Mouse (Mus musculus) cerebellum, adult 11-12 months (tissue): ENCODE measurements at regions not wholly inside any gene's neighbourhood (a gene's known extent, or its start where the extent isn't known, plus 50 kb on each side); places are given as distances from the start of the nearest gene placed in this dataset.
"Not testable (repeated sequence)": the region's sequence is repeated elsewhere in the genome, so short reads cannot be mapped to it uniquely, and the experiment has no call there.

ENCODE experiments used
- DNase-seq: peaks from one replicate; pipeline ENCODE4 v3.0.0; 2022

DNA sequence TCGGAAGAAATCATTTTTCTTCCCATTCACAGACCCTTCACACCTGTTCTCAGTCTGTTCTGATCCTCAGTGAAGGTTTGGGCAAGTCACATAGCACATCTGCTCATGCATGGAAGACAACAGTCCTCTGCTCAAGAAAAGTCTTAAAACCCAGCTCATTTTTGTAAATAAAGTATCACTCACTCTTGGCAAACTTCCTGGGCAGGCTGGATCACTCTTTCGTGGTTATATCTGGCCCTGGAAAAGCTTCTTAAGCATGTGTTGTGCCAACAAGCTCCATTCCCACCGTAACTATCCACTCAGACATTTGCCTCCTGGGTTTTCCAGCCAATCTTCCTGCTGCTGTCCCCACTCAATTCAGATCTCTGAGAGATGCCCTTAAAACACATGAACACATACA is 103.2 kb upstream of the Cep85l start:
- DNase-seq, result no peak

DNA sequence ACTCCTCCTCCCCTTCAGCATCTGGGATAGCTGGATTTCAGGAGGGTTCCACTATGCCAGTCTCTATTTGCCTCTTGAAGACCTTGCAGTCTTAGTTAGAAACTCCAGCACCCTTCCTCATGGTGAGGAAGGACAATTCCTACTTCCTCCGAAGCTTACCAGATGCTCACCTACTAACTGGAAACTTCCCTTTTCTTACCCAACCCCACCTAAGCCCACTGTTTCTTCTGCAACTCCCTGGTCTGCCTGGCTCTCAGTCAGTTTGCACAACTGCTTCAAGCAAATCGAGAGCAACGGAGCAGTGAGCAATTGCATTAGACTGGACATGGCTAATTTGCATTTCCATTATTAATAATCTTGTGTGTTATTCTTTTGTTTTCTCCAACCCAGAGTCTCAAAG is 90.5 kb upstream of the Cep85l start:
- no peak for DNase-seq

DNA sequence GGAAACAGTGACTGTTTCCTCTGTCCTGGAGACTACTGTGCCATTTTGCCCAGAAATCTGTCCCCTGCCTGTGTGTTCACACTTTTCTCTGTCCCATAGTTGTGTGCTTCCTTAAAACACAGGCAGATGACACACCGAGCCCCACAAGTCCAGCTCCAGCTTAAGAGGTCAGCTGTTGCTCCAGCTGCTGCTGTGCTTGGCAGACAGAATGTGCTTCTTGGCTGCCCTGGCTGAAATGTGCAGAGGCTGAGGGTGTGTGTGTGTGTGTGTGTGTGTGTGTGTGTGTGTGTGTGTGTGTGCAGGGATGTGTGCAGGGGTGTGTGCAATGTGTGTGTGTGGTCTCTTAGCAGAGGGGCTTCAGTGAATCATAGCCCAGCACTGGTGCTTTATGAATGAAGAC is 89.9 kb upstream of the Cep85l start:
- no peak for DNase-seq

DNA sequence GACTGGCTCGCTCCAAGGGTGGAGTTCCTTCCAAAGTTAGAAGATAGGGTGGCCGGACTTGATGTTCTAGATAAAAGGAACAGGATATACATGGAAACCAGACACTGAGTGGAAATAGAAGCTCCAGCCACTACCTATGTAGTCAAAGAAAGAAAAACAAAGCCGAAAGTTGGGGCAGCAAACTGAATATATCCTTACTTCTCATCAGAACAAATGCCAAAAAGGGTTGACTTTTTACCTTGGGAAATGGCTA is 88.5 kb upstream of the Cep85l start:
- DNase-seq, result no peak

DNA sequence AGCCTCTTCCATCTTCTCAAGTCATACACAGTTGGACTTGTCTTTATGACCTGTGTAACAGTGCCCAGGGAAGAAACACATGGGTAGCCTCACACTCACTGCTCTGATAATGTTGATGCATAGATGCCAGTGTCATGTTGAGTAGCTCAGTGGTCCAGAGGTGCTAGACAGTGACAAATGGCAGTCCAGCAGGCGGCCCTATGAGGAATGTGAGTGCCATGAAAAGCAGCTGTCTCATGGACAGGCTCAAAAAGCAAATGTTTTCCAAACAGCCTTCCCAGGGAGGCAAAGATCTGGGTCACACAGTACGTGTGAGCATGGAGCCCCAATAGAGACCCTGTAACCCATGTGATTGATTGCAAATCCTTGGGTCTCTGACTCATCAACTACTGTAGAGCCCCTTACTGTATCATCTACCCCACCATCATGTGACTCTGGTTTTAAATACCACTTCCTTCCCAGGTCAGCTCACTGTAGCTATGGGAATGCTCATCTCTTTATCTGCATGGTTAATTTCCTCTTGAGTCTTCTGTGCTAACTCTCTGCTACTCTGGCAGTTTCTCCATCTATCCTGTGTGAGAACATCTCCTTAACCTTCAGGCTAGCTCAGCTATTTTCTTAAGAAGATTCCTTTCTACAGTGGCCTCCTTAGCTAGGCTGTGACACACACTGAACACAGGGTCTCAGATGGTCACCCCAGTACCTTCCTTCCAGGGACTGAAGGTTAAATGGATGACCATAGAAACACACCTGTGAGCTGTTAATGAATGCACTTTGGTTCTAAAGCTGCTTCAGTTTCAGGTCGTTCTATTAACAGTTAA is 87.9 kb upstream of the Cep85l start:
- no peak for DNase-seq

DNA sequence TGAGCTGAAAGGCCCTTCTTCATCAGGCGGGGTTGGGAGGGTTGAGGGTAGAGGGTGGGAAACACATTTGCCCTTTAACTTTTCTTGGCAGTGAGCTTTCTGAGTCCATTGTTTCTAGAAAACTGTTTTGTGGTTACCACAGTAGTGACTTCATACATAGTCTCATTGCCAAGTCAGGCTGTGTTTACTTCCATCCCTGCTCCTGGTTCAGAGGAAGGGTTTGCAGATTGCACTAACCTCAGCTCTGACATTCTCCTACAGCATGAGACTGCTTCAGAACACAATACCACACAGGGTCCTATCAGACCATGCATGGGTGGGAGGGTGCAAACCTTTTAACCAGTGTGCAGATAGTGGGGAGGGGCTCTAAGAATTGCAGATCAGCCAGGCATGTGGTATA is 87.1 kb upstream of the Cep85l start:
- no peak for DNase-seq

DNA sequence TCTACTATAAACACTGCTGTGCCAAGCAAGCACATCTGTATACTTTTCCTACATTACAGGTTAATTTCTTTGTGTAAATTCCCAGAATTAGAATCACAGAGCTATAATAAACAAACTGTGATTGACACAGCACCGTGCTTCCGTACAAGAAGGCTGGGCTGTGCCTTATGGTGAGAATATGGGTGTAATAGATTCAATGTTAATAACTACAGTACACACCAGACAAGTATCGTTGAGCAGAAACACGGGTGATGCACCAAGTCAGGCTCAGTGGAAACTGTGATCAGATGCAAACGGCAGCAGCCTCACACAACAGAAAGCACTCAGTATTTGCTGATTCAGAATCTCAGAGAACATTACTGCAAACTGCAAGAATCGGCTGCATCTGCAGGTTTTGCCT is 86.5 kb upstream of the Cep85l start:
- no peak for DNase-seq

DNA sequence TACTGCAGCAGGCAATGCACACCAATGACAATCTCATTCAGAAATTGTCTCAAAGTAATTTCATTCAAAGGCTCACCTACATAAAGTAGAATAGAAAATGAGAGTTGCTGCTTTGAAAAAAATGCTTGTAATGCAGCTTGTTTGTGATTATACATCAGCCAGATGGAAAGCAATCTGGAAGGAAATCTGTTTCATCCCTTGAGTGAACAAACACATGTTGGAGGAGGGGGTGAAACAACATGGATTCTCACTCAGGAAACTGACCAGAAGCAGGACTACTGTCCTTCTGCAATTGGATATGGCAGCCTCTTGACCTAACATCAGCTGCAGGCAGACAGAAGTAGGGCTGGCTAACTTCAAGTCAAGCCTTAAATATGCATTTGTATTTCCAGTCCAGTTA is 84.8 kb upstream of the Cep85l start:
- DNase-seq, result no peak

DNA sequence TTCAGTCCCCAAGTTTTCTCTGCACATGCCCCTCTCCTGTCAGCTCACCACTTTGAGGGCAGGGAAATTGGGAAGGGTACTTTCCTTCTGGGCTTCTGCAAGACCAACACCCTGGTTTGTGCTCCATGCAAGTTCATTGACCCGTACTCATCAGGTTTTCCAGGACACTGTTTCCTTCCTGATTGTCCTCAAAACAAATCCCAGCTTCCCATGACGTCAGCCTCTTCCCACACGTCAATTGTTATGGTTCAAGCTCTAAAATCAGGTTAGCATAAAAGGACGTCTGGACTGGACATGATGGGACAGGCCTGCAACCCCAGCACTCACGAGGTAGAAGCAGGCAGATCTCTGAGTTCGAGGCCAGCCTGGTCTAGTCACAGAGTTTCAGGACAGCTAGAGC is 84.3 kb upstream of the Cep85l start:
- DNase-seq, result no peak

DNA sequence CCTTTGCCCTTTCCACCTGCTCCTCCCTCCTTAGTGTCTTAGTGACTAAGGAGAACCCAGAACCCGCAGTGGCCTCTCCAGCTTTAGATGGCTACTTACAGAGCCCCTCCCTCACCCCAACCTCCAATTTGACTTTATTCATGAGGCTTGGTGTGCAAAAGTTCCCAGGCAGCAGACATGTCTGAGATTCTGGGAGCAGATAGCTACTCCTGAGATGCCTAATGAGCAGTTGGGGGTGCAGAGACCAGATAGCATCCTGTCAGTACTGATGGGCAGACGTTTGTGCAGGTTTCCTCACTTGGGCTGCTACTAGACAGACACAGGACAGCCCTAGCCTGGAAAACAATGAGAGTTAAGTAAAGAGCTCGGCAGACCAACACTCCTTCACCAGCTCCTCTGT is 83.7 kb upstream of the Cep85l start:
- no peak for DNase-seq

DNA sequence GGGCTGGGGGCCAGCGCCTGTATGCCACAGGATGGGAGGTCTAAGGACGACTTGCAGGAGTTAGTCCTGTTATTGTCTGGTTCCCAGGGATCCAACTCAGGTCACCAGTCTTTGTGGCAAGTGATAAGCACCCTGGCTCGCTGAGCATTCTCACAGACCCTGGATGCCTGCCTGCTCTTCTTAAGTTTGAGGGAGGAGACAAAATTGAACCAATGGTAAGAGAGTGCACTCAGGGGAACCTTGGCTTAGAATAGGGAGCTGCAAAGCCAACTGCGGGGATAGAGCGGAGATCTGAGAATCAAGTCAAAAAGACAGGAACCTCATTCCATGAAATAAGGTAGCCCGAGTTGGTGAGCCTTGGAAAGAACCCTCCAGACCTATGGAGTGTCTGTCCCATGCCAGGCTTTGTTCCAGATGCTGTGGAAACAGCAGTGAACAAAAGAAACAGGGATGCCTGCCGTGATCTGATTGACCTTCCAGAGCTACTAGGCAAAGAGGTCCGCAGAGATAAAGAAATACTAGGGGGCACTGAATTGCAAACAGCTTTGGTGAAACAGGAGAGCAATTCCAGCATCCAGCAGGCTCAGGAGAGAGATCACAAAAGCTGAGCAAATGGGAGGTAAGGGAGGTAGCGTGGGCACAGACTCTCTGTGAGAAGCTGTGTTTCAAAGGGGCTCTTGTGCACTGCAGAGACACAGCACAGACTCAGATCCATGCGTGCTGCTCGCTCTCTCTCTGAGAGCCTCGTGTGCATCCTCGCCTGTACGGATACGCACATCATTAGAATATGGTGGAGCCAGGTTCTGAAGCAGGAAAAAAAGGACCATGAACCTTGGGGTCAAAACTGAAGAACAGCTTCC is 82.9 kb upstream of the Cep85l start:
- DNase-seq, result no peak

DNA sequence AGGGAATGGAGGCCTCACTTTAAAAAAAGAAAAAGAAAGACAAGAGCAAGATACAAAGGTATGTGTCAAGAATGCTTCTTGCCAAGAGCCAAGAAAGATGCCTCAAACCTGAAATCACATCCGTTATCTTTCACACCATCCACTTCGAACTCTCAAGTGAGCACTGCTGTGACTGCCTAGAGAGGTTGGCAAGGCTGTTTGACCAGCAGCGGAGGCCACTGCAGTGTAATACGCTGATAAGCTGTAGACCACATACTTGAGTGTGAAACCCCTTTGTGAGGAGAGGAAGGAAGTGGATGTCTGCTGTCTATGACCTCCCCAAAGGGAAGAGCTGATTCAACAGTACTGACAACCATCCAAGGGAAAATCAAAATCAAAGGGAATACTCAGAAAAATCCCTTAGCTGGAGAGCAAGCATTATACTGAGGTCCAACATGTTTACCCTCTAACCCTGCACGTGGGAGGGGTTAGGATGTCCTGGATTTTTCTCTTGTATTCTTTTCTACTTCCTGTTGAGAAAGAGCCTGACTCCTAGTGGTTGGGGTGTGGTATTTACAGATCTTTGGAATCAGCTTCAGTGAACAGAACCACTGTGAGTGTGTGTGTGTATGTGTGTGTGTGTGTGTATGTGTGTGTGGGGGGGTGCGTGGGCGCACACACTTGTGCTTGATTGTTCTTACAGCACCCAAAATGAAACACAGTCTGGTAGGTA is 81.5 kb upstream of the Cep85l start:
- no peak for DNase-seq

DNA sequence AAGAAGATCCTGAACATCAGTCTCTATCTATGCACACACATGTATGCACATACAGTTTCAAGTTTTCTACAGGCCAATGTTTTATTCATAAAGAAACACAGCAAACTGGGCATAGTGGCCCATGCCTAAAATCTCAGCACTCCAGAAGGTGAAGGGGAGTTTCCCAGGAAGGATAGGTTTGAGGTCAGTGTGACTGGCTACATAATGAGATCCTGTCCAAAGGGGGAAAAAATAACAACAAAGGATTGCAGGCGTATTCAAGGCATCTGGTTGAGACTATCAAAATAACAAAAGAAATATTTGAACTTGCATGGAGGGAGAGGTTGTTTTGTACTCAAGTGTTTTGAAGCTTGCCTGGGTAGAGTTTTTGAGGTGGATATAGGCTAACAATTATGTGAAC is 80.0 kb upstream of the Cep85l start:
- not testable (repeated sequence) for DNase-seq

DNA sequence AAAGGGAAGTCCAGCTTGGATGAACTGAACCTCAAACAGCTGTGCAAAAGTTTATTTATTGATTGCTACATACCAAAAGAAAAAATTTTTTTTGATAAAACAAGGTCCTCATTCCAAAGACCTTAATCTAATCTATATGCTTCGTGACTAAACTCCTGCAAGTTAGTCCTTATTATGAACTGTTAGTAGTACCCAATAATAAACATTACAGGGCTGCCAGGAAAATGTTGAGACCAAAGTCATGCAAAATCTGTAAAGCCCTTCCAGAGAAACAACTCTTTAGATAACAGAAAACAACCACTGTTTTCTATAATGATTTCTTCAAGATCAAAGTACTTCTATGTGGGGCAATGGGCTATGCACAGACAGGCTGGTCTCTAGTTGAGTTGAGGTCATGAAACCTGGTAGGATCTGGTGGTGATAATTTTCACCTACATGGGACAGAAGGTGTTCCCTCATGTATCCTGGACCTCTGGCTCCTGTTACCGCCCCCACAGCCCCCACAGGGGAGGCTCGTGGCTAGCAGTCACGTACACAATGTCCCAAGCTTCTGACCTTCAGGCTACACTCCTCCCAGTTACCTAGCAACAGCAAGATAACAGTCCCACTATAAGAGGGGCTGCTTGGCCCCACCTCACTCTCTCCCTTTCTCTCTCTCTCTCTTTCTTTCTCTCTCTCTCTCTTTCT is 76.4 kb upstream of the Cep85l start:
- no peak for DNase-seq

DNA sequence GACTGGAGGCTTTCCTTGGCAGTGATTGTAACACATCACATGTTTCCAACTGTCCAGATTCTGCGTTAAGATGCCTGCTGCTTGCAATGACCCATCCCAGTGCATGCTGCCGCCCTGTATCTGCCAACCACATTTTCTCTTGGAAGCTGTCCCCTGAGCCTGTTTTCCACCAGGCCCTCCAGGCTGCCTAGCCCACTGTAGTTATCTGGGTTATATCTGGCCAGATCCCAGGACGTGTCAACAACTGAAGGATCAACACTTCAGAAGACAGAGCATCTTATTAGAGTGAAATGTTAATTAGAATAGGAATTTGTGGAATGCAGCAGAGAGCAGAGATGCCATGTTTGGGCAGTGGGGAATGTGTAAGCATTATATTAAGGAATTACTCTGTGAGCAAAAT is 65.0 kb upstream of the Cep85l start:
- DNase-seq, result no peak

DNA sequence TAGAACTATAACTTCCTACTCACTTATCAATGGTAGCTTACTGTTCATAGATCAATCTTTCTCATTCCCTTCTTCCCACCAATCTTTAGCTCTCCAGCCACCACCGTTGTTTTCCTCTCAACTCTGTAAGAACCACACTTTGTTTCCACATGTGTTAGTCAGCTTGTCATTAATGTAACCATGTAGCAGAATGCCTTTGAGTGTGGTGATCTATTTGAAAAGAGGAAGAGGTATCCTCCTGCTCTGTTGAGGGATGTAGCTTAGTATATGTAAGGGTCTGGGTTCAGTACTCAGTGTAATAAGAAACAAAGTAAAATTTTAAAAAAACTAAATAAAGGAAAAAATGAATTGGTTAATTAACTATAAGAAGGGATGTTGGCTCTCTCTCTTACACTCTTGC is 63.7 kb upstream of the Cep85l start:
- no peak for DNase-seq

DNA sequence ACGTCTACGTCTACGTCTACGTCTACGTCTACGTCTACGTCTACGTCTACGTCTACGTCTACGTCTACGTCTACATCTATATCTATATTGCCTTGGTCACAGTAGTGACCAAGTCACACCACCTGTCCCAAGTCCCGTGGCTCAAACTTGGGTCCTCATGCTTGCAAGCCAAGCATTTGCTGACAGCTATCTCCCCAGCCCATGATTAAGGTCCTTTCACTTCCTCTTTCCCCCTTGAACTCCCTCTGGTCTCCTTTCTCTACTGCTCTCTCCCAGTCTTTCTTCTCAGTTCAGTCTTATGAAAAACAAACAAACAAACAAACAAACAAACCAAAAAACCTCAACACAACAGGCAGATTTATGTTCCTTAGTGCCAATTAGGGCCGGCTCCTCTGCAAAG is 63.2 kb upstream of the Cep85l start:
- no peak for DNase-seq

DNA sequence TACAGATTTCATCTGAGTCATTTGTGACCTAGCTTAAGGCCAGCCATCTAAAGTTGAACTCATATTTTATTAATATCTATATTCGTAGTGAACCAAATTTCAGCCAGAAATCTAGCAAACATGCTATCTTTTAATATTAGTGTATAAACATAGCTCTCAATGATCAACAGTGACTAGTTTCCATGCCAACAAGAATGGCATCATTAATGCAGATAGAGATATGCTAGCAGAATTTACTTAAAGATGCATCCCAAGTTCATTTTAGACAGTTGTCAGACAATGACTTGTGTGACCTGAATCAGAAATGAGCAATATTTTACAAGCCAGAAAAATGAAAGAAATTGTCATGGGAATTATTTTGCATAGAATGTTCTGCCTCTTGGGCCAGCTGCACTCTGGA is 60.5 kb upstream of the Cep85l start:
- no peak for DNase-seq

DNA sequence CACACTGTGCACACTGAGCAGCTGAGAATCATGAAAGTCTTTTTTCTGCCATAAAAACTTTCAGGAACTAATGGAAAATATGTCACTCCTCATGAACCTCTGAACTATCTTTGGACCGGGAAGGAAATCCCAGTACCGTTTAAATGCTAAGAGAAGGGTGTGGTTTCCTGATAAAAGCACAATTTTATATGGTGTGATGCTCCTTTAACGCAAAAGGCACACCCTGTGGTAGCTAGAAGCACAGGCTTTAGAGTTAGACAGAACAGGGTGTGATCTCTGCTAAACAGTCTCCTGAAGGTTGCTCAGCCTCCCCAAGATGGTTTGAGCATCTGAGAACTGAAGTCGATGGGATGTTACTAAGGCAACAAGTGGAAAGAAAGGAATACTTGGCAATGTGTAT is 58.6 kb upstream of the Cep85l start:
- DNase-seq, result no peak

DNA sequence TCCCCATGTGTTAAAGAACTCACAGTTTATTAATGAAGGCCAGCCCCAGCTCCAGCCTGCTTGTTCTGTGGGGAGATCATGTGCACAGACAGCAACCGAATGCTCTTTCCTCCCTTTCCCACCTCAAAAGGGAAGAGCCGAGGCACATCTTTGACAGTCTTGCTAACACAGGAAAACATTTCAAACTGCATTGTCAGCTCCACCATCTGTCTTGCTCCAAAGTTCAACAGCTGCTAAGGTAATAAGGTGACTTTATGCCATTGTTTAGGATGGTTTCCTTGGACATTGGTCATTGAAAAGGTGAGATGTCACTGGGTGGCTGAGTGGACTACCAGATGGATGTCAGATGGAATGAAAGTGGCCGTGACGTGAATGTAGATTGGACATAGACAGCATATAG is 58.0 kb upstream of the Cep85l start:
- DNase-seq, result no peak

DNA sequence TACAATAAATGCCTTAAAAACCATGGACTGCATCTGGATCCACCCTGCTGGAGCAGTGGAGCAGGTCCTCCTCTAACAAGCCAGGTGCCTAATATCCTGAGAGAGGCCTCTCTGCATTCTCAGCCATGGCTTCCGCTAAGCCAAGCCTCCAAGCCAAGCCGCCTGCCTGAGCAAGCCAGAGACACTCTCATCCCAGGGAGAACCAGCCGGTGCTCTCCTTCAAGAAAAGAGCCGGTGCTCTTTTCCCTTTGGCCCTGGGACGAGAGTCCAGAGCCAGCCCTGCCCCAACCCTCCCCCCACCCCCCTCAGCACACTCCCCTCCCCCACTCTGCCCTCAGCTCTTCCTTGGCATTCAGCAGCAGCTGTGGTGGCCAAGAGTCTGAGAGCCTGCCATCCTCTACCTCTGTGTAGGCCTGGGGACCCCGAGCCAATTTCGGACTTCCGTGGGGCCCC is 56.3 kb upstream of the Cep85l start:
- DNase-seq, result peak; percentile 16

DNA sequence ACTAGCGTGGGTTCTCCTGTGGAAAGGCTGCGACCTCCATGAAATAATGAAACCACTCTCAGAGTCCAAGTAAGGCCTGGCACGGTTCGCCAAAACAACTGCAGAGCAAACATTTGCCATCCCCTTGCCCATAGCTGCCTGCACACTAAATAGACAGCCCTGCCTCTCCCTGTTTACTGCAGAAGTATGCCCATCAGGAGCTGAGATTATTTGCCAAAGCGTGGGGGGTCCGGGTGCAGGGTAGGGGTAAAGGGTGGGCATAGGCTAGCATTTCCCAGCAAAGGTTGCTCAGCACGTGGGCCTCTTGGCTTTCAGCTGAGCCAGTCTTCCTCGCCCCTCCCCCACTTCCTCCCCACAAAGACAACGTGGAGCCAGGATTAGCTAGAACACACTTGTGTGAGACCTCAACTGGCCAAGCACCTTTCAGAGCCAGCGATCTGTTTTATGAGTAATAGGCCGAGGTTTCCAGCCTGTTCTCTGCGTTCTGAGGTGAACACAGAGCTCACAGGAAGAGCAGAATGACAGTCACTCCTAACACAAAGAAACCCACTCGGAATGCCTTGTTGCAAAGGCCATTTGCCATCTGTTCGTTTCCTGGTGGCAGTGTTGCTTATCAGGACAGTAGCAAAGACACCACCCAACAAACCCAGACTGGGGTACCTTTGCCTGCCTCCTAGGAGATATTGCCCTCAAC is 55.6 kb upstream of the Cep85l start:
- peak; percentile 22 for DNase-seq
